Mouse (Mus musculus) spleen, adult 12 weeks (tissue): Measurements from ENCODE around the gene Gm3002.
"Not testable (repeated sequence)": the region's sequence is repeated elsewhere in the genome, so short reads cannot be mapped to it uniquely, and the experiment has no call there.

ENCODE experiments used
- DNase-seq: peaks from one replicate; pipeline ENCODE4 v3.0.0; 2022; ENCODE audit warnings: low spot score

Gm3002 gene

DNA sequence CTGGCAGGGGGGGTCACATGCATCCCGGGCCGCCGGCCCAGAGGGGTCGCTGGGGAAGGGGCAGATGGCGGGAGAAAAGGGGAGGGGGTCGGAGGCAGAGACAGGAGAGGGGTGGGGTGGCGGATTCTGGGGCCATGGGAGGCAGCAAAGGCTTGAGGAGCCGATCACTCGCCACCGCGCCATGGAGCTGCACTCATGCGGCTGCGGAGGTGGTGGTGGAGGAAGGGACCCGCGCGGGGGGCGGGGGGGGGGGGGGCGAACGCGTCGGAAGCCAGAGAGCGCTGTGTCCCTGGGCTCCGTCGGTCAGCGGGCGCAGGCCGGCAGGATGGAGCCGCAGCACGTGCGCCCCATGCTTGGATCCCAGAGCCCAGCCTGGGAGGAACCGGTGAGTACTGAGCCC lies at the start of gene Gm3002:
TSS of gene Gm3002 (plus strand) at position 301 of the 400 bp plus-strand sequence.
- DNase-seq: not testable (repeated sequence)

DNA sequence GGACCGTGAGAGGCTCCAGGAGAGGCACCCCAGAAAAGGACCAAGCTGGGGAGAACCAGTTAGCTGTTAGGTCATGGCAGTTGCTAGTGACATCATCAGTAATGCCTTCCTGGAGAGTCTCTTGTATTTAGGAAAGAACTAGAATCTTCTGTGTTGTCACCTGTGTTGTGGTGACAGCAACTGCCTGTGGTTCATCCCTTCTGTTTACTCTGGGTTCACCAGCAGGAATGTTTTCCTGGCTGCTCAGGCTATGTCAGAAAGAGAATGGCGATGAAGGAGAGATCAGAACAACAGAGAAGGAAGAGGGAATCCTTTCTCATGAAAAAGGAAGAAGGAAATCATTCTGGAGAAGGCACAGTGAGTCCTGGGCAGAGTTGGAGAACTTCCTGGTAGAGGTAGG lies 36.1 kb downstream of the Gm3002 start, which contains the start of gene Gm3033:
TSS of gene Gm3033 (plus strand) at position 301 of the 400 bp plus-strand sequence.
- DNase-seq: not testable (repeated sequence)

DNA sequence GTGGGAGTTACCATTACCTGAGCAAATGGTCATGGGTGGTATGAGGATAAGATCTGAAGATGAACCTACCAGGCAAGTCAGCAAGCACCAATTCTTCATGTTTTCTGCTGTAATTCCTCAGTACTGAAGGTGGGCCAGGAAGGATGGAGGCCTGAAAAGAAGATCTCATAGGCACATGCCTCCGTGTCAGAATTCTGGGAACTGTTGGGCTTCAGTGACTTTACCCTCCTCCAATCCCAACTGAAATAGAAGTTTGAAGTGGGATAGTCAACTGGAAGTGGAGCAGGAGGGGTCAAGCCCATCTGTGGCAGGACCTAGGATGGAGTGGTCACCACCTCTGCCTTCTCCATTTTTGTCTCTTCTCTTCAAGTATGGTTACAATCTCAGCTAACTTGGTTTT lies 74.0 kb downstream of the Gm3002 start, which contains the start of gene Gm2916:
TSS of gene Gm2916 (plus strand) at position 301 of the 400 bp plus-strand sequence.
- DNase-seq: not testable (repeated sequence)

DNA sequence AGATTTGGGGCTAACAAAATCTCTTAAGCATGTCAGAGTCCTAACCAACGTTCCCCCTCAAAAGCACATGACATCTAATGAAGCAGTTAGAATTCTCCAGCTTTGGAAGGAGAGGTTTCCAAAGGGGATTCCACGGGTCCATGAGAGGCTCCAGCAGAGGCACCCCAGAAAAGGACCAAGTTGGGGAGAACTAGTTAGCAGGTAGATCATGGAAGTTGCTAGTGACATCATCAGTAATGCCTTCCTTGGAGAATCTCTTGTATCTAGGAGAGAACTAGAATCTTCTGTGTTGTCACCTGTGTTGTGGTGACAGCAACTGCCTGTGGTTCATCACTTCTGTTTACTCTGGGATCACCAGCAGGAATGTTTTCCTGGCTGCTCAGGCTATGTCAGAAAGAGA lies 121.6 kb downstream of the Gm3002 start, which contains the start of gene Gm3029:
TSS of gene Gm3029 (plus strand) at position 301 of the 400 bp plus-strand sequence.
- not testable (repeated sequence) for DNase-seq

DNA sequence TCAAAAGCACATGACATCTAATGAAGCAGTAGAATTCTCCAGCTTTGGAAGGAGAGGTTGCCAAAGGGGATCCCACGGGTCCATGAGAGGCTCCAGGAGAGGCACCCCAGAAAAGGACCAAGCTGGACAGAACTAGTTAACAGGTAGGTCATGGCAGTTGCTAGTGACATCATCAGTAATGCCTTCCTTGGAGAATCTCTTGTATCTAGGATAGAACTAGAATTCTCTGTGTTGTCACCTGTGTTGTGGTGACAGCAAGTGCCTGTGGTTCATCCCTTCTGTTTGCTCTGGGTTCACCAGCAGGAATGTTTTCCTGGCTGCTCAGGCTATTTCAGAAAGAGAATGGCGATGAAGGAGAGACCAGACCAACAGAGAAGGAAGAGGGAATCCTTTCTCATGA lies 153.4 kb downstream of the Gm3002 start, which contains the start of gene Gm3095:
TSS of gene Gm3095 (plus strand) at position 301 of the 400 bp plus-strand sequence.
- DNase-seq: not testable (repeated sequence)

DNA sequence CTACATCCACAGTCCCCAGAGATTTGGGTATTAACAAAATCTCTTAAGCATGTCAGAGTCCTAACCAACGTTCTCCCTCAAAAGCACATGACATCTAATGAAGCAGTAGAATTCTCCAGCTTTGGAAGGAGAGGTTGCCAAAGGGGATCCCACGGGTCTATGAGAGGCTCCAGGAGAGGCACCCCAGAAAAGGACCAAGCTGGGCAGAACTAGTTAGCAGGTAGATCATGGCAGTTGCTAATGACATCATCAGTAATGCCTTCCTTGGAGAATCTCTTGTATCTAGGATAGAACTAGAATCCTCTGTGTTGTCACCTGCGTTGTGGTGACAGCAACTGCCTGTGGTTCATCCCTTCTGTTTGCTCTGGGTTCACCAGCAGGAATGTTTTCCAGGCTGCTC lies 188.2 kb downstream of the Gm3002 start, which contains the start of gene Gm3099:
TSS of gene Gm3099 (plus strand) at position 301 of the 400 bp plus-strand sequence.
- DNase-seq: not testable (repeated sequence)
